ENCODE assay signal across 13 mouse cellular contexts in the genomic region with DNA sequence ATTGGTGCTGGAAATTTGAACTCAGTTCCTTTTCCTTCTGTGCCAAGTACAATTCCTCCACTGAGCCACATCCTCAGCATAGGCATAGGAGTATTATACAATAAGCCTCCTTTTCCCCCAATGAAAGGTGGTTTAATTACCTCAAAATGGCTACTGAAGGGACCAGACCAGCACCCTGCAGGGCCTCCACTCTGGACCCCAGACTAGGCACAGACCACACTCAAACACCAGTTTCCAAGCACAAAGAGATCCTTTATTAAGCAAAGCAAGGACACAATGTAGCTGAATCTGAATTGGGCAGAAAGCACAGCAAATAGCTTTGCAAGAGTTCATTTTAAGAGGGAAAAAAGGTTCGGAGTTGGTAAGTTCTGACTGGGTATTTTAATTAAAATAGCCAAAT.
"Had no signal": no experiment of that assay in that cellular context is flagged by ENCODE, and none has a peak within 500 bp of the region (broad histone marks: within the 10 kb centered on the region; RNA-seq: fewer than 3 reads in every experiment).

No protein-coding gene starts in this region.

- H3K36me3 ChIP-seq: limb, embryonic 15.5 days; liver, embryonic 12.5 days; midbrain, embryonic 10.5 days; midbrain, embryonic 15.5 days; neural tube, embryonic 13.5 days had no signal

- ATAC-seq: liver, embryonic 12.5 days; midbrain, embryonic 15.5 days had no signal

- H3K4me1 ChIP-seq: limb, embryonic 15.5 days; liver, embryonic 12.5 days; midbrain, embryonic 10.5 days; midbrain, embryonic 15.5 days; neural tube, embryonic 13.5 days had no signal

- H3K27me3 ChIP-seq: limb, embryonic 15.5 days; liver, embryonic 12.5 days; midbrain, embryonic 15.5 days; neural tube, embryonic 13.5 days had no signal

- H3K9ac ChIP-seq: limb, embryonic 15.5 days; liver, embryonic 12.5 days; lung, embryonic 14.5 days; midbrain, embryonic 15.5 days; neural tube, embryonic 13.5 days had no signal

- DNase-seq: kidney, postnatal 25 days; lung, embryonic 14.5 days; lung, postnatal 10 days; lung, postnatal 4 days; right cerebral cortex, postnatal 25 days; thymus, postnatal 14 days had no signal

- H3K27ac ChIP-seq: left cerebral cortex, adult 2 months; limb, embryonic 15.5 days; liver, embryonic 12.5 days; midbrain, embryonic 10.5 days; midbrain, embryonic 15.5 days; neural tube, embryonic 13.5 days; stomach, postnatal 0 days had no signal

- H3K4me3 ChIP-seq: left cerebral cortex, adult 2 months; limb, embryonic 15.5 days; liver, embryonic 12.5 days; midbrain, embryonic 10.5 days; midbrain, embryonic 15.5 days; neural tube, embryonic 13.5 days had no signal

- H3K4me2 ChIP-seq: limb, embryonic 15.5 days; liver, embryonic 12.5 days; lung, embryonic 14.5 days; midbrain, embryonic 15.5 days; neural tube, embryonic 13.5 days had no signal

- H3K9me3 ChIP-seq: limb, embryonic 15.5 days; liver, embryonic 12.5 days; midbrain, embryonic 10.5 days; midbrain, embryonic 15.5 days; neural tube, embryonic 13.5 days had no signal
